30 mouse cellular contexts compared by ENCODE assay signal in genomic region chr5:145081866-145082613, GRCm38 (mm10). TPM values are rescaled to one million over a fixed set of nuclear protein-coding genes. Genes with fewer than 3 reads are reported as not detected.
DNase-seq lines count a peak whose midpoint lies in the region; ATAC-seq and TF ChIP-seq lines count a peak whose summit lies in the region.
"Had no signal": no experiment of that assay in that cellular context is flagged by ENCODE, and none has a peak within 500 bp of the region (broad histone marks: within the 10 kb centered on the region; RNA-seq: fewer than 3 reads in every experiment).

No protein-coding gene starts in this region.

- no peaks in the 10 kb centered on the region for H3K36me3 ChIP-seq in lung, postnatal 0 days (ENCODE audit: insufficient read depth, low read length)
- peaks cover 4% of the 10 kb centered on the region; the same call in 1 of the 2 replicates for H3K36me3 ChIP-seq in hindbrain, embryonic 12.5 days
- H3K36me3 ChIP-seq: hindbrain, embryonic 15.5 days had no signal

- no peak for TF ChIP-seq EP300 in lung, postnatal 0 days (IDR thresholded peaks at IDR 0.05)

- no peak overlapping the region for H3K4me3 ChIP-seq in lung, postnatal 0 days (ENCODE audit: low read depth, low read length)
- no peak overlapping the region for H3K4me3 ChIP-seq in hindbrain, embryonic 12.5 days
- H3K4me3 ChIP-seq: forebrain, embryonic 10.5 days; heart, adult 2 months; heart, embryonic 10.5 days; heart, embryonic 13.5 days; hindbrain, embryonic 15.5 days had no signal

- no peak overlapping the region for H3K9ac ChIP-seq in lung, postnatal 0 days (replicated peaks; ENCODE audit: low read depth)
- H3K9ac ChIP-seq in hindbrain, embryonic 12.5 days, result no peak overlapping the region
- H3K9ac ChIP-seq: forebrain, embryonic 13.5 days; heart, embryonic 13.5 days; hindbrain, embryonic 15.5 days had no signal

- peak; percentile 48 for ATAC-seq in lung, postnatal 0 days
- no peak for ATAC-seq in hindbrain, embryonic 12.5 days (ENCODE audit: low FRiP score)
- ATAC-seq: forebrain, embryonic 16.5 days; Patski had no signal

- peak overlapping the region; percentile 44; the same call in 1 of the 2 replicates for H3K27ac ChIP-seq in lung, postnatal 0 days (ENCODE audit: low read length)
- H3K27ac ChIP-seq in hindbrain, embryonic 12.5 days, result no peak overlapping the region
- H3K27ac ChIP-seq: forebrain, embryonic 10.5 days; forebrain, embryonic 13.5 days; heart, adult 2 months; heart, embryonic 10.5 days; heart, embryonic 13.5 days; hindbrain, embryonic 15.5 days had no signal

- H3K4me1 ChIP-seq in lung, postnatal 0 days (ENCODE audit: insufficient read depth, low read depth, low read length), result peaks cover 4% of the 10 kb centered on the region; the same call in 1 of the 2 replicates
- peaks cover 13% of the 10 kb centered on the region for H3K4me1 ChIP-seq in hindbrain, embryonic 12.5 days

- no peak for TF ChIP-seq CTCF in lung, postnatal 0 days (IDR thresholded peaks at IDR 0.05)

- no peaks in the 10 kb centered on the region for H3K9me3 ChIP-seq in lung, postnatal 0 days (ENCODE audit: low read length)
- H3K9me3 ChIP-seq in hindbrain, embryonic 12.5 days (replicated peaks), result no peaks in the 10 kb centered on the region
- H3K9me3 ChIP-seq: forebrain, embryonic 10.5 days; forebrain, embryonic 13.5 days; G1E; heart, embryonic 10.5 days; heart, embryonic 13.5 days; hindbrain, embryonic 15.5 days had no signal

- DNase-seq in lung, postnatal 0 days (ENCODE audit: low spot score), result peak; percentile 62
- no peak for DNase-seq in lung, postnatal 14 days
- DNase-seq in urinary bladder, postnatal 25 days (ENCODE audit: low spot score), result peak; percentile 52
- no peak for DNase-seq in urinary bladder, postnatal 4 days (ENCODE audit: low spot score in 2 of 2)
- DNase-seq in lung, postnatal 36 days, result peak; percentile 75
- DNase-seq in thymus, postnatal 36 days, result no peak
- DNase-seq: adrenal gland, adult 2 months; adrenal gland, postnatal 14 days; B cell, adult 2 months; cerebellum, adult 11 months; cerebellum, adult 2 months; cerebellum, postnatal 10 days; gastrocnemius, postnatal 10 days; gastrocnemius, postnatal 36 days; heart, adult 2 months; heart, postnatal 14 days; heart, postnatal 4 days had no signal

- WGBS in lung, postnatal 0 days, result 58% methylated on average over 10 of the region's 10 CpGs
- WGBS in hindbrain, embryonic 12.5 days, result 91% methylated on average over 10 of the region's 10 CpGs

- H3K4me2 ChIP-seq in lung, postnatal 0 days (replicated peaks; ENCODE audit: low read depth, low read length), result no peak overlapping the region
- H3K4me2 ChIP-seq in hindbrain, embryonic 12.5 days (replicated peaks), result no peak overlapping the region
- H3K4me2 ChIP-seq: forebrain, embryonic 13.5 days; heart, embryonic 13.5 days; hindbrain, embryonic 15.5 days had no signal

- no peaks in the 10 kb centered on the region for H3K27me3 ChIP-seq in lung, postnatal 0 days (replicated peaks; ENCODE audit: insufficient read depth, low read length)
- no peaks in the 10 kb centered on the region for H3K27me3 ChIP-seq in hindbrain, embryonic 12.5 days
- H3K27me3 ChIP-seq: forebrain, embryonic 13.5 days; heart, embryonic 13.5 days; hindbrain, embryonic 15.5 days; Patski had no signal

RNA-seq across cellular contexts. Expression of gene Arpc1a, which starts 1.6 kb away (rescaled TPM):
- polyA plus RNA-seq in lung, postnatal 0 days (2015; fragmentation: Nextera tagmentation; extraction: Ambion mirVana), result 127 and 129 TPM in 2 replicates
- 191 and 201 TPM in 2 replicates for polyA plus RNA-seq in hindbrain, embryonic 12.5 days (2016; fragmentation: Nextera tagmentation; extraction: Ambion mirVana)

RNA-seq across cellular contexts. Expression of gene Kpna7, which starts 1.8 kb away (rescaled TPM):
- not detected in 2 replicates for polyA plus RNA-seq in lung, postnatal 0 days (2015; fragmentation: Nextera tagmentation; extraction: Ambion mirVana)
- not detected in 2 replicates for polyA plus RNA-seq in hindbrain, embryonic 12.5 days (2016; fragmentation: Nextera tagmentation; extraction: Ambion mirVana)
- polyA plus RNA-seq: adrenal gland, adult 2 months; cerebellum, adult 2 months; embryonic facial prominence, embryonic 11.5 days; embryonic facial prominence, embryonic 14.5 days; forebrain, embryonic 10.5 days; forebrain, embryonic 13.5 days; forebrain, embryonic 16.5 days; G1E; heart, adult 2 months; heart, embryonic 10.5 days; heart, embryonic 13.5 days; hindbrain, embryonic 11.5 days; hindbrain, embryonic 15.5 days had no signal

RNA-seq across cellular contexts. Expression of gene Arpc1b, which starts 32.0 kb away (rescaled TPM):
- polyA plus RNA-seq in lung, postnatal 0 days (2015; fragmentation: Nextera tagmentation; extraction: Ambion mirVana), result 451 and 467 TPM in 2 replicates
- polyA plus RNA-seq in hindbrain, embryonic 12.5 days (2016; fragmentation: Nextera tagmentation; extraction: Ambion mirVana), result 95.5 and 108 TPM in 2 replicates

RNA-seq across cellular contexts. Expression of gene 1700018F24Rik, which starts 39.2 kb away (rescaled TPM):
- polyA plus RNA-seq in lung, postnatal 0 days (2015; fragmentation: Nextera tagmentation; extraction: Ambion mirVana), result 0.56 and 0.73 TPM in 2 replicates
- not detected in 2 replicates for polyA plus RNA-seq in hindbrain, embryonic 12.5 days (2016; fragmentation: Nextera tagmentation; extraction: Ambion mirVana)
- polyA plus RNA-seq: adrenal gland, adult 2 months; cerebellum, adult 2 months; embryonic facial prominence, embryonic 11.5 days; forebrain, embryonic 10.5 days; forebrain, embryonic 13.5 days; forebrain, embryonic 16.5 days; G1E; heart, adult 2 months; heart, embryonic 10.5 days; heart, embryonic 13.5 days; heart, embryonic 16.5 days; hindbrain, embryonic 11.5 days; hindbrain, embryonic 15.5 days; Patski had no signal

RNA-seq across cellular contexts. Expression of gene Gm4871, which starts 49.5 kb away (rescaled TPM):
- not detected in 2 replicates for polyA plus RNA-seq in lung, postnatal 0 days (2015; fragmentation: Nextera tagmentation; extraction: Ambion mirVana)
- not detected in 2 replicates for polyA plus RNA-seq in hindbrain, embryonic 12.5 days (2016; fragmentation: Nextera tagmentation; extraction: Ambion mirVana)
- polyA plus RNA-seq: adrenal gland, adult 2 months; cerebellum, adult 2 months; embryonic facial prominence, embryonic 11.5 days; embryonic facial prominence, embryonic 14.5 days; forebrain, embryonic 10.5 days; forebrain, embryonic 13.5 days; forebrain, embryonic 16.5 days; G1E; heart, adult 2 months; heart, embryonic 10.5 days; heart, embryonic 13.5 days; heart, embryonic 16.5 days; hindbrain, embryonic 11.5 days; hindbrain, embryonic 15.5 days; Patski had no signal

Comparison
In these comparisons a context has a peak if more than half of its experiments do, and no peak if none do; other contexts are left out.
1. DNase-seq: peak in lung, postnatal 0 days (single experiment), urinary bladder, postnatal 25 days (single experiment) and lung, postnatal 36 days (single experiment); none in lung, postnatal 14 days (single experiment), urinary bladder, postnatal 4 days (0 of 2) and thymus, postnatal 36 days (0 of 2).